ENCODE assay signal across 8 mouse cellular contexts in genomic region chr10:119803633-119804422, GRCm38 (mm10).
DNase-seq lines count a peak whose midpoint lies in the region; ATAC-seq and TF ChIP-seq lines count a peak whose summit lies in the region.

No protein-coding gene starts in this region.

- no peak overlapping the region for H3K4me2 ChIP-seq in hindbrain, embryonic 16.5 days (ENCODE audit: low read length)
- no peak overlapping the region for H3K4me2 ChIP-seq in neural tube, embryonic 11.5 days (ENCODE audit: low read depth)

- H3K79me2 ChIP-seq in MEL (ENCODE audit: control insufficient read depth, insufficient read depth, low read length, poor library complexity) = no peaks in the 10 kb centered on the region

- peak; percentile 47 for TF ChIP-seq RAD21 in MEL (IDR thresholded peaks at IDR 0.05; ENCODE audit: low read depth, low read length)

- intact Hi-C loops in gastrocnemius, postnatal 14 days (cut with DNase I; ENCODE audit: low total_unique reads) = loop anchor here (10.0 kb wide), 1 partner anchor 321 kb away; no protein-coding TSS in a partner anchor
- intact Hi-C loops in left cerebral cortex, postnatal 4 days (cut with DNase I) = loop anchor here (5.0 kb wide), 2 partner anchors 157 to 323 kb away; no protein-coding TSS in a partner anchor

- no peak overlapping the region for H3K9ac ChIP-seq in MEL (ENCODE audit: control insufficient read depth, low read depth, low read length, poor library complexity, severe bottlenecking)
- no peak overlapping the region for H3K9ac ChIP-seq in hindbrain, embryonic 16.5 days (ENCODE audit: low read depth, low read length)
- no peak overlapping the region for H3K9ac ChIP-seq in neural tube, embryonic 11.5 days (ENCODE audit: low read length)

- no peak for TF ChIP-seq POLR2A in MEL (IDR thresholded peaks at IDR 0.05; ENCODE audit: control insufficient read depth in 1 of 2, insufficient read depth in 1 of 2, low read depth in 1 of 2, low read length in 2 of 2, poor library complexity in 1 of 2)

- peak; percentile 74 for ATAC-seq in hindbrain, embryonic 16.5 days
- peak; percentile 70; the same call in 1 of the 2 replicates for ATAC-seq in neural tube, embryonic 11.5 days (ENCODE audit: insufficient read depth, low FRiP score, low TSS enrichment)

- no peaks in the 10 kb centered on the region for H3K9me3 ChIP-seq in MEL (replicated peaks; ENCODE audit: insufficient read depth, low read length)
- H3K9me3 ChIP-seq in hindbrain, embryonic 16.5 days (ENCODE audit: control insufficient read depth, low read length) = no peaks in the 10 kb centered on the region
- H3K9me3 ChIP-seq in neural tube, embryonic 11.5 days (ENCODE audit: control insufficient read depth, low read length) = no peaks in the 10 kb centered on the region

- H3K36me3 ChIP-seq in MEL (ENCODE audit: control insufficient read depth in 1 of 2, insufficient read depth in 2 of 2, low read length in 2 of 2) = no peaks in the 10 kb centered on the region
- no peaks in the 10 kb centered on the region for H3K36me3 ChIP-seq in hindbrain, embryonic 16.5 days (ENCODE audit: control insufficient read depth, insufficient read depth, low read length)
- no peaks in the 10 kb centered on the region for H3K36me3 ChIP-seq in neural tube, embryonic 11.5 days (ENCODE audit: control insufficient read depth, insufficient read depth, low read length)

- no peak overlapping the region for H3K27ac ChIP-seq in MEL (ENCODE audit: control insufficient read depth, low read depth, low read length)
- no peak overlapping the region for H3K27ac ChIP-seq in hindbrain, embryonic 16.5 days (ENCODE audit: low read depth, low read length)
- no peak overlapping the region for H3K27ac ChIP-seq in neural tube, embryonic 11.5 days (ENCODE audit: low read depth, low read length)

- DNase-seq in gastrocnemius, adult 18-20 months (ENCODE audit: low spot score) = peak; percentile 21
- DNase-seq in gastrocnemius, postnatal 14 days = no peak
- peak; percentile 43 for DNase-seq in MEL (ENCODE audit: low read depth, low spot score)
- DNase-seq in embryo, embryonic 9.5 days (ENCODE audit: extremely low spot score) = peak; percentile 67
- peak; percentile 36 for DNase-seq in left cerebral cortex, postnatal 4 days
- DNase-seq in neural tube, embryonic 11.5 days (ENCODE audit: low spot score) = peak; percentile 50
- DNase-seq in testis, postnatal 10 days (ENCODE audit: low spot score) = no peak

- peak in 2 of 3 experiments; percentile 49 to 58; a peak in 4 of 6 replicates for TF ChIP-seq CTCF in MEL (IDR thresholded peaks at IDR 0.05 in 2 of 3, conservative IDR thresholded peaks at IDR 0.05 in 1 of 3; ENCODE audit: control insufficient read depth in 1 of 3, insufficient read depth in 1 of 3, low read depth in 2 of 3, low read length in 3 of 3, poor library complexity in 1 of 3, severe bottlenecking in 1 of 3)

- H3K27me3 ChIP-seq in MEL (ENCODE audit: control insufficient read depth in 1 of 2, insufficient read depth in 2 of 2, low read length in 2 of 2) = no peaks in the 10 kb centered on the region
- H3K27me3 ChIP-seq in hindbrain, embryonic 16.5 days (replicated peaks; ENCODE audit: control insufficient read depth, insufficient read depth, low read length) = no peaks in the 10 kb centered on the region
- no peaks in the 10 kb centered on the region for H3K27me3 ChIP-seq in neural tube, embryonic 11.5 days (ENCODE audit: control insufficient read depth, insufficient read depth, low read length)

- 58% methylated on average over 13 of the region's 13 CpGs for WGBS in hindbrain, embryonic 16.5 days
- 63% methylated on average over 13 of the region's 13 CpGs for WGBS in neural tube, embryonic 11.5 days

- no peak overlapping the region for H3K4me3 ChIP-seq in MEL (ENCODE audit: control insufficient read depth in 1 of 2, insufficient read depth in 1 of 2, low read depth in 2 of 2, low read length in 2 of 2)
- no peak overlapping the region for H3K4me3 ChIP-seq in hindbrain, embryonic 16.5 days (ENCODE audit: low read length)
- no peak overlapping the region for H3K4me3 ChIP-seq in neural tube, embryonic 11.5 days (ENCODE audit: low read depth, low read length)

- H3K4me1 ChIP-seq in MEL (ENCODE audit: control insufficient read depth in 1 of 2, insufficient read depth in 2 of 2, low read length in 2 of 2) = no peaks in the 10 kb centered on the region
- no peaks in the 10 kb centered on the region; the same call in 1 of the 2 replicates for H3K4me1 ChIP-seq in hindbrain, embryonic 16.5 days (ENCODE audit: control insufficient read depth, insufficient read depth, low read depth, low read length)
- H3K4me1 ChIP-seq in neural tube, embryonic 11.5 days (ENCODE audit: control insufficient read depth, insufficient read depth, low read length) = peaks cover 10% of the 10 kb centered on the region; the same call in 1 of the 2 replicates

- no peak for TF ChIP-seq EP300 in MEL (IDR thresholded peaks at IDR 0.05; ENCODE audit: low read depth in 1 of 2, low read length in 2 of 2)

TF ChIP-seq in MEL, 35 proteins besides CTCF, POLR2A, EP300 and RAD21:
- TF ChIP-seq SMC3 (IDR thresholded peaks at IDR 0.05; ENCODE audit: low read depth, low read length) (peak; percentile 55), MAZ (IDR thresholded peaks at IDR 0.05; ENCODE audit: low read depth, low read length) (no peak), ZC3H11A (IDR thresholded peaks at IDR 0.05; ENCODE audit: low read depth, low read length) (0 out of 2 replicates have a peak, but pooled peaks have one; percentile 14)

Comparison
In these comparisons a context has a peak if more than half of its experiments do, and no peak if none do; other contexts are left out.
1. DNase-seq: peak in gastrocnemius, adult 18-20 months (single experiment), MEL (single experiment), embryo, embryonic 9.5 days (single experiment), left cerebral cortex, postnatal 4 days (single experiment) and neural tube, embryonic 11.5 days (single experiment); none in gastrocnemius, postnatal 14 days (single experiment) and testis, postnatal 10 days (single experiment).